Mouse (Mus musculus) myocyte (in vitro differentiated cells): ENCODE results near the gene Rplp1.

Source experiments
- MAX ChIP-seq: IDR thresholded peaks from one replicate; pipeline ENCODE4 v1.6.1; 2011; ENCODE audit warnings: low read depth, mild to moderate bottlenecking, control low read depth
- POLR2A ChIP-seq: IDR thresholded peaks from one replicate; pipeline ENCODE4 v1.6.1; 2011; ENCODE audit warnings: low read depth, mild to moderate bottlenecking, control low read depth, moderate library complexity; ENCODE audit not compliant: insufficient read length
- REST ChIP-seq: IDR thresholded peaks from one replicate; pipeline ENCODE4 v1.6.1; 2011; ENCODE audit warnings: mild to moderate bottlenecking, control low read depth, moderate library complexity; ENCODE audit not compliant: insufficient read depth, insufficient read length
- SRF ChIP-seq: IDR thresholded peaks from one replicate; pipeline ENCODE4 v1.6.1; 2011; ENCODE audit warnings: low read depth; ENCODE audit not compliant: control insufficient read depth, insufficient read length
- TCF12 ChIP-seq: IDR thresholded peaks from one replicate; pipeline ENCODE4 v1.6.1; 2011; ENCODE audit warnings: mild to moderate bottlenecking, control low read depth; ENCODE audit not compliant: poor library complexity, insufficient read depth, severe bottlenecking
- USF1 ChIP-seq: IDR thresholded peaks from one replicate; pipeline ENCODE4 v1.6.1; 2011; ENCODE audit warnings: low read depth, mild to moderate bottlenecking, control low read depth, moderate library complexity

DNA sequence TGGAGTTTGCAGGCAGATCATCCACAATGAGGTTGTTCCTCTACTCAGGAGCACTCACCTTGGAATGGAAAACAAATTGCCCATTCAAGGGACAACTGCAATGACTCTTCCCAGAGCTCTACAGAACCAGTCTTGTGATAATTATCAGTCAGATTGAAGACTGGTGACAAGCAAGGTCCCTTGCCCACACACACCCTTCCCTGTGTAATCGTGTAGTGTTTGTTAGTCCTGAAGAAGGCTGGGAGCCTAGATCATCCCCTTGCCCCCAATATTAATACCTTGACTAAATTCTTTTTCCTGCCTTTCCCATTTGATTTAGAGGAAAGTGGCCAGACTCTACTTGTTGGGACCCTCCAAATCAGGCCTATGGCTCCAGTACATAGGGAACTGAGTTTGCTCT, 4.7 kb downstream of the Rplp1 start:
- TF ChIP-seq USF1 (no peak), POLR2A (no peak), MAX (no peak), REST (no peak), TCF12 (no peak), SRF (no peak)
